Mouse (Mus musculus) MEL (cell line): ENCODE measurements around the gene Homer2. TPM values are rescaled to one million over a fixed set of nuclear protein-coding genes. Genes with fewer than 3 reads are reported as not detected.

Experiments used
- DNase-seq: peaks from one replicate; pipeline ENCODE4 v3.0.0; 2011; ENCODE audit warnings: low read depth, low spot score
- H3K27ac ChIP-seq: 2 replicates; pipeline ENCODE4 v1.5.1; 2012; ENCODE audit warnings: low read depth, mild to moderate bottlenecking, control low read depth, low read length, moderate library complexity; ENCODE audit not compliant: control insufficient read depth
- H3K27me3 ChIP-seq, 2 experiments: fragments of 150-350 bp in 1 of 2; sonication (generic) in 1 of 2; 2 replicates each; pipeline ENCODE4 v1.6.1; 2012; ENCODE audit warnings: low read length in 2 of 2, mild to moderate bottlenecking in 2 of 2, improper control_type of control experiment in 1 of 2, moderate library complexity in 1 of 2; ENCODE audit not compliant: insufficient read depth in 2 of 2, control insufficient read depth in 1 of 2
- H3K36me3 ChIP-seq, 2 experiments: 2 replicates each; pipeline ENCODE4 v1.6.1; 2012 to 2014; ENCODE audit warnings: low read length in 2 of 2, improper control_type of control experiment in 1 of 2, inconsistent platforms in 1 of 2, mild to moderate bottlenecking in 1 of 2; ENCODE audit not compliant: insufficient read depth in 2 of 2, control insufficient read depth in 1 of 2
- H3K4me1 ChIP-seq, 2 experiments: fragments of 150-350 bp in 1 of 2; sonication (generic) in 1 of 2; 2 replicates each; pipeline ENCODE4 v1.6.1; 2012; ENCODE audit warnings: low read length in 2 of 2, improper control_type of control experiment in 1 of 2, mild to moderate bottlenecking in 1 of 2; ENCODE audit not compliant: insufficient read depth in 2 of 2, control insufficient read depth in 1 of 2
- H3K4me3 ChIP-seq, 2 experiments: fragments of 150-350 bp in 1 of 2; sonication (generic) in 1 of 2; 2 replicates each; pipeline ENCODE4 v1.5.1; 2012; ENCODE audit warnings: low read depth in 2 of 2, low read length in 2 of 2, mild to moderate bottlenecking in 2 of 2, moderate library complexity in 2 of 2, control low read depth in 1 of 2, improper control_type of control experiment in 1 of 2; ENCODE audit not compliant: control insufficient read depth in 1 of 2, insufficient read depth in 1 of 2
- H3K79me2 ChIP-seq: 2 replicates; pipeline ENCODE4 v1.6.1; 2012; ENCODE audit warnings: mild to moderate bottlenecking, low read length, moderate library complexity; ENCODE audit not compliant: control insufficient read depth, poor library complexity, insufficient read depth
- H3K9ac ChIP-seq: 2 replicates; pipeline ENCODE4 v1.6.1; 2012; ENCODE audit warnings: low read depth, mild to moderate bottlenecking, control low read depth, low read length, moderate library complexity; ENCODE audit not compliant: control insufficient read depth, poor library complexity, severe bottlenecking
- H3K9me3 ChIP-seq: fragments of 150-350 bp; sonication (generic); replicated peaks from 2 replicates; pipeline ENCODE4 v1.6.1; 2012; ENCODE audit warnings: mild to moderate bottlenecking, low read length, improper control_type of control experiment, moderate library complexity; ENCODE audit not compliant: insufficient read depth
- BHLHE40 ChIP-seq: IDR thresholded peaks from 2 replicates; pipeline ENCODE4 v1.6.1; 2012; ENCODE audit warnings: low read depth, mild to moderate bottlenecking, inconsistent platforms, low read length, improper control_type of control experiment, borderline replicate concordance
- CHD2 ChIP-seq: IDR thresholded peaks from 2 replicates; pipeline ENCODE4 v1.6.1; 2011; ENCODE audit warnings: low read length, improper control_type of control experiment
- E2F4 ChIP-seq: IDR thresholded peaks from 2 replicates; pipeline ENCODE4 v1.6.1; 2011; ENCODE audit warnings: low read depth, low read length, improper control_type of control experiment, borderline replicate concordance
- EP300 ChIP-seq, 2 experiments: IDR thresholded peaks; 2 replicates each; pipeline ENCODE4 v1.6.1; 2011; ENCODE audit warnings: improper control_type of control experiment in 2 of 2, low read length in 2 of 2, low read depth in 1 of 2, mild to moderate bottlenecking in 1 of 2
- MAFK ChIP-seq: IDR thresholded peaks from 2 replicates; pipeline ENCODE4 v1.6.1; 2011; ENCODE audit warnings: low read depth, mild to moderate bottlenecking, low read length, improper control_type of control experiment, borderline replicate concordance
- MEF2A ChIP-seq: IDR thresholded peaks from 2 replicates; pipeline ENCODE4 v1.6.1; 2014; ENCODE audit warnings: low read depth, mild to moderate bottlenecking, inconsistent platforms, low read length, improper control_type of control experiment; ENCODE audit not compliant: poor library complexity, insufficient replicate concordance, severe bottlenecking; ENCODE audit errors: extremely low read depth
- MXI1 ChIP-seq: IDR thresholded peaks from 2 replicates; pipeline ENCODE4 v1.6.1; 2011; ENCODE audit warnings: mild to moderate bottlenecking, low read depth, low read length, improper control_type of control experiment
- MYC ChIP-seq: IDR thresholded peaks from 2 replicates; pipeline ENCODE4 v1.6.1; 2011; ENCODE audit warnings: low read depth, mild to moderate bottlenecking, low read length, improper control_type of control experiment, moderate library complexity
- NELFE ChIP-seq: IDR thresholded peaks from 2 replicates; pipeline ENCODE4 v1.6.1; 2011; ENCODE audit warnings: low read depth, low read length, improper control_type of control experiment
- POLR2AphosphoS2 ChIP-seq: IDR thresholded peaks from 2 replicates; pipeline ENCODE4 v1.6.1; 2011; ENCODE audit warnings: low read length, improper control_type of control experiment
- POLR2AphosphoS5 ChIP-seq: IDR thresholded peaks from 2 replicates; pipeline ENCODE4 v1.6.1; 2012; ENCODE audit warnings: low read depth, borderline replicate concordance, mild to moderate bottlenecking, inconsistent platforms, low read length, moderate library complexity, mixed read lengths
- RAD21 ChIP-seq: IDR thresholded peaks from 2 replicates; pipeline ENCODE4 v1.6.1; 2011; ENCODE audit warnings: mild to moderate bottlenecking, low read depth, low read length, improper control_type of control experiment
- SIN3A ChIP-seq: IDR thresholded peaks from 2 replicates; pipeline ENCODE4 v1.6.1; 2012; ENCODE audit warnings: low read length, improper control_type of control experiment, inconsistent platforms
- SMC3 ChIP-seq: IDR thresholded peaks from 2 replicates; pipeline ENCODE4 v1.6.1; 2011; ENCODE audit warnings: low read depth, low read length, improper control_type of control experiment
- TBP ChIP-seq: IDR thresholded peaks from 2 replicates; pipeline ENCODE4 v1.8.0; 2011; ENCODE audit warnings: low read depth, low read length, improper control_type of control experiment
- UBTF ChIP-seq: IDR thresholded peaks from 2 replicates; pipeline ENCODE4 v1.6.1; 2012; ENCODE audit warnings: low read depth, mild to moderate bottlenecking, inconsistent platforms, low read length, improper control_type of control experiment, moderate library complexity, borderline replicate concordance; ENCODE audit not compliant: insufficient read depth
- ZKSCAN1 ChIP-seq: IDR thresholded peaks from 2 replicates; pipeline ENCODE4 v1.6.1; 2012; ENCODE audit warnings: low read depth, mild to moderate bottlenecking, inconsistent platforms, low read length, improper control_type of control experiment, moderate library complexity
- ZMIZ1 ChIP-seq: IDR thresholded peaks from 2 replicates; pipeline ENCODE4 v1.6.1; 2012; ENCODE audit warnings: low read depth, mild to moderate bottlenecking, inconsistent platforms, low read length, improper control_type of control experiment, moderate library complexity
- ZNF384 ChIP-seq: IDR thresholded peaks from 2 replicates; pipeline ENCODE4 v1.6.1; 2012; ENCODE audit warnings: low read depth, mild to moderate bottlenecking, inconsistent platforms, low read length, improper control_type of control experiment
- polyA plus RNA-seq, 2 experiments: library from polyadenylated mRNA; stranded (reverse) in 1 of 2; unstranded in 1 of 2; fragments of >175 nt in 1 of 2; fragments of >200 nt in 1 of 2; gene quantifications; 2 replicates each; pipeline versions ENCODE4 v1.2.1 to v1.2.4; 2012; ENCODE audit warnings: low replicate concordance in 2 of 2, low read depth in 1 of 2; ENCODE audit not compliant: insufficient read length in 2 of 2, insufficient read depth in 1 of 2, missing spikeins in 1 of 2
- total RNA-seq: library from RNA; depleted of rRNA; stranded (reverse); fragments of 300-350 nt; gene quantifications from 2 replicates; pipeline ENCODE4 v1.2.3, GENCODE M21; 2012

Gene Homer2
- total and polyA plus RNA-seq, 3 experiments = 18.4 to 39.0 TPM; not detected in 1

- Histone ChIP-seq H3K9me3 (no peaks in the 10 kb centered on the region), H3K27ac (no peak overlapping the region), H3K9ac (no peak overlapping the region), H3K4me3 (no peak overlapping the region; a peak in 1 of 4 replicates), H3K36me3 (peaks cover 0 to 8% of the 10 kb centered on the region in 2 experiments; a peak in 2 of 4 replicates), H3K79me2 (no peaks in the 10 kb centered on the region), H3K4me1 (0 out of 4 replicates have a peak, but pooled peaks cover 0 to 5% of the 10 kb centered on the region in 2 experiments), H3K27me3 (no peaks in the 10 kb centered on the region)
- no peak for DNase-seq
- TF ChIP-seq MXI1 (0 out of 2 replicates have a peak, but pooled peaks have one; percentile 31), MAFK (no peak)
- TF ChIP-seq, all 39 proteins: peak for 1
Measured at GRCm38 (mm10) chr7:81738720-81739385, 31.5 kb upstream of the Homer2 start.

DNA sequence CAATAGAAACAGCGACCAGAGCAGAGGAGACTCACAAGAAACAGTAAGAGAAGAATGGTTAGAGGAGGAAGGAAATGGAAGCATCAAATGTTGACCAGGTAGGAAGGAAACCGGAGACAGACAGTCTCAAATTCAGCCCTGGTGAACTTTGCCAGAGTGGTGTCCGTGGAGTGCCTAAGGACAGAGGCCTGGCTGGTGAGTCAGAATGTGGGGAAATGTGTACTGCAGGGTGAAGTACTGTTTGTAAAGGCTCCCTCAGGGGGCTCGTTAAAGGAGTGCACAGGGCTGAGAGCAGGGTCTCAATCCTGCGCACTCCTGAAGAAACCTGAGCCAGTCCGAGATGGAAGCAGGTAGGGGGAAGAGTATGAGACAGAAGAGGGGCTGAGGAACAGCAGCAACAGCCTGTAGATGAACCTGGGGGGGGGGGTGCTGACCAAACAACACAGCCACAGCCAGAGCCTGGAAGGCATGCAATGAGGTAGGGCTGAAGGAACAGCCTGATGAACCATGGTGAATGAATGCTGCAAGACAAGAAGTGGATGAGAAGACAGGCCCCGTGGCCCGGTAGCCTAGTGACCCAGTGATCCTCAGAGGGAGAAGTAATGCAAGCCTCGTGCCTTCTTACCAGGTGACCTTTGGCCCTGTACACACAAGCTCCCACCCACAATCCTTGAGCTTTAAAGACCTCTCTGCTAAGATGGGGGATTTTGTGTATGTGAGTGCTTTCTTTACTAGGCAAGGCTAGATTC is 28.1 kb upstream of the Homer2 start:
- no peaks in the 10 kb centered on the region for H3K79me2 ChIP-seq
- TF ChIP-seq POLR2AphosphoS5 = no peak
- no peak for TF ChIP-seq SMC3
- TF ChIP-seq TBP = no peak
- TF ChIP-seq UBTF = no peak
- TF ChIP-seq E2F4 = no peak
- TF ChIP-seq MYC = no peak
- no peak for TF ChIP-seq CHD2
- no peak for TF ChIP-seq EP300 (IDR thresholded peaks at IDR 0.05; ENCODE audit: low read depth in 1 of 2, low read length in 2 of 2)
- TF ChIP-seq MXI1 = no peak
- TF ChIP-seq SIN3A = no peak
- no peak for TF ChIP-seq MEF2A
- no peak for TF ChIP-seq ZNF384
- TF ChIP-seq RAD21 = no peak
- no peak for TF ChIP-seq MAFK
- TF ChIP-seq BHLHE40 = no peak
- no peak for TF ChIP-seq ZKSCAN1
- no peak for TF ChIP-seq ZMIZ1
- TF ChIP-seq NELFE = no peak
- no peak for TF ChIP-seq POLR2AphosphoS2
- H3K9ac ChIP-seq = no peak overlapping the region
- no peaks in the 10 kb centered on the region for H3K27me3 ChIP-seq
- no peak overlapping the region for H3K4me3 ChIP-seq
- no peak for DNase-seq
- no peak overlapping the region for H3K27ac ChIP-seq
- H3K36me3 ChIP-seq = peaks cover 0 to 20% of the 10 kb centered on the region in 2 experiments; a peak in 2 of 4 replicates
- H3K9me3 ChIP-seq = no peaks in the 10 kb centered on the region
- peaks cover 4 to 25% of the 10 kb centered on the region in 2 experiments; a peak in 3 of 4 replicates for H3K4me1 ChIP-seq
